Mouse (Mus musculus) ES-Bruce4 (cell line): ENCODE data around the gene Catsper2.

Experiments used
- CTCF ChIP-seq: IDR thresholded peaks from one replicate; pipeline ENCODE4 v1.8.1; 2011; ENCODE audit warnings: low read depth, low read length
- EP300 ChIP-seq: IDR thresholded peaks from 2 replicates; pipeline ENCODE4 v1.6.1; 2011; ENCODE audit warnings: low read depth, low read length; ENCODE audit not compliant: insufficient read depth
- POLR2A ChIP-seq: IDR thresholded peaks from one replicate; pipeline ENCODE4 v1.8.1; 2011; ENCODE audit warnings: low read length; ENCODE audit not compliant: insufficient read depth

DNA sequence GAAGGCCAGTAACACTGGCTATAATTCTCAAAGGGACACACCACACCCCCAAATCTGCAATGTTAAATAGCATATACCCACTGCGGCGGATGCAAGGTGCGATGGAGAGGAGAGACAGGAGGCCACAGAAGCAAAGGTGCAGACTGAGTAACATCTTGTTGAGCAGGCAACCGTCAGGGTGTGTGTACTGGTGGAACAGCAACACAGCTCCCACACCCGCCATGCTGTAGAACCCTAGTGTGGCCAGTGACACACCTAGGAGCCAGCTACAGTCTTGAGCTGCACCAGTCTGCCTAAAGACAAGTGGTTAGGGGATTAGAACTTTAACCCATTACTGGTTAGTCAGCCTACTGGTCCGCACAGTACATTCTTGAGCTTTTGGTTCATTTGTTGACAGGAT lies 40.3 kb upstream of the Catsper2 start:
- TF ChIP-seq POLR2A (no peak), CTCF (no peak), EP300 (no peak)
